In genomic region chr14:121166038-121166436, GRCm38 (mm10) we compare ENCODE assay signal across 23 mouse cellular contexts.
A peak's percentile ranks its signal among the peaks of the same experiment; 100 is the strongest.
DNase-seq lines count a peak whose midpoint lies in the region; ATAC-seq and TF ChIP-seq lines count a peak whose summit lies in the region.
"Had no signal": no experiment of that assay in that cellular context is flagged by ENCODE, and none has a peak within 500 bp of the region (broad histone marks: within the 10 kb centered on the region; RNA-seq: fewer than 3 reads in every experiment).

No protein-coding gene starts in this region.

- H3K9ac ChIP-seq in heart, embryonic 13.5 days = no peak overlapping the region
- H3K9ac ChIP-seq in hindbrain, embryonic 13.5 days = no peak overlapping the region
- no peak overlapping the region for H3K9ac ChIP-seq in lung, postnatal 0 days (replicated peaks; ENCODE audit: low read depth)
- H3K9ac ChIP-seq: embryonic facial prominence, embryonic 13.5 days; forebrain, postnatal 0 days; liver, embryonic 12.5 days; liver, postnatal 0 days; midbrain, embryonic 13.5 days; neural tube, embryonic 13.5 days had no signal

- H3K27me3 ChIP-seq in heart, embryonic 13.5 days (replicated peaks) = no peaks in the 10 kb centered on the region
- H3K27me3 ChIP-seq in hindbrain, embryonic 13.5 days = no peaks in the 10 kb centered on the region
- H3K27me3 ChIP-seq in hindbrain, embryonic 10.5 days (ENCODE audit: insufficient read depth, poor library complexity, severe bottlenecking) = no peaks in the 10 kb centered on the region
- no peaks in the 10 kb centered on the region for H3K27me3 ChIP-seq in lung, postnatal 0 days (replicated peaks; ENCODE audit: insufficient read depth, low read length)
- H3K27me3 ChIP-seq: embryonic facial prominence, embryonic 13.5 days; liver, embryonic 12.5 days; midbrain, embryonic 13.5 days; neural tube, embryonic 13.5 days had no signal

- intact Hi-C loops in heart, postnatal 25 days (cut with DNase I) = no loop called here

- no peak overlapping the region for H3K4me3 ChIP-seq in heart, embryonic 13.5 days
- H3K4me3 ChIP-seq in hindbrain, embryonic 13.5 days = no peak overlapping the region
- no peak overlapping the region for H3K4me3 ChIP-seq in hindbrain, embryonic 10.5 days
- H3K4me3 ChIP-seq in lung, postnatal 0 days (ENCODE audit: low read depth, low read length) = no peak overlapping the region
- no peak overlapping the region for H3K4me3 ChIP-seq in lung, adult 2 months (replicated peaks; ENCODE audit: extremely low read depth, low read depth, low read length)
- H3K4me3 ChIP-seq: embryonic facial prominence, embryonic 13.5 days; forebrain, embryonic 10.5 days; liver, embryonic 12.5 days; midbrain, embryonic 13.5 days; neural tube, embryonic 13.5 days had no signal

- TF ChIP-seq CTCF in lung, postnatal 0 days (IDR thresholded peaks at IDR 0.05) = no peak
- TF ChIP-seq CTCF in lung, adult 2 months (IDR thresholded peaks at IDR 0.05; ENCODE audit: insufficient read depth, low read length) = no peak

- no peak for TF ChIP-seq EP300 in lung, postnatal 0 days (IDR thresholded peaks at IDR 0.05)

- no peak overlapping the region for H3K4me2 ChIP-seq in heart, embryonic 13.5 days
- H3K4me2 ChIP-seq in hindbrain, embryonic 13.5 days = no peak overlapping the region
- H3K4me2 ChIP-seq in lung, postnatal 0 days (replicated peaks; ENCODE audit: low read depth, low read length) = no peak overlapping the region
- H3K4me2 ChIP-seq: embryonic facial prominence, embryonic 13.5 days; liver, embryonic 12.5 days; midbrain, embryonic 13.5 days; neural tube, embryonic 13.5 days had no signal

- TF ChIP-seq POLR2A in lung, adult 2 months (IDR thresholded peaks at IDR 0.05; ENCODE audit: borderline replicate concordance, extremely low read depth, low read depth, low read length) = no peak

- peaks cover 57% of the 10 kb centered on the region for H3K4me1 ChIP-seq in heart, embryonic 13.5 days
- H3K4me1 ChIP-seq in hindbrain, embryonic 13.5 days (replicated peaks) = peaks cover 13% of the 10 kb centered on the region
- no peaks in the 10 kb centered on the region for H3K4me1 ChIP-seq in hindbrain, embryonic 10.5 days (replicated peaks)
- no peaks in the 10 kb centered on the region for H3K4me1 ChIP-seq in lung, postnatal 0 days (ENCODE audit: insufficient read depth, low read depth, low read length)
- 0 out of 2 replicates have a peak, but pooled peaks cover 5% of the 10 kb centered on the region for H3K4me1 ChIP-seq in lung, adult 2 months (ENCODE audit: control insufficient read depth, insufficient read depth, low read length)
- H3K4me1 ChIP-seq: liver, embryonic 12.5 days had no signal

- H3K36me3 ChIP-seq in heart, embryonic 13.5 days = no peaks in the 10 kb centered on the region
- H3K36me3 ChIP-seq in hindbrain, embryonic 13.5 days = no peaks in the 10 kb centered on the region
- no peaks in the 10 kb centered on the region for H3K36me3 ChIP-seq in hindbrain, embryonic 10.5 days
- no peaks in the 10 kb centered on the region for H3K36me3 ChIP-seq in lung, postnatal 0 days (ENCODE audit: insufficient read depth, low read length)
- H3K36me3 ChIP-seq: embryonic facial prominence, embryonic 13.5 days; liver, embryonic 12.5 days; midbrain, embryonic 13.5 days; neural tube, embryonic 13.5 days had no signal

- no peak for DNase-seq in heart, postnatal 25 days (ENCODE audit: low spot score)
- DNase-seq in hindbrain, embryonic 10.5 days (ENCODE audit: low spot score) = no peak
- DNase-seq in lung, postnatal 0 days (ENCODE audit: low spot score) = no peak
- no peak for DNase-seq in lung, adult 2 months
- DNase-seq: adrenal gland, postnatal 25 days; B cell, adult 2 months; forebrain, postnatal 0 days; kidney, adult 11 months; kidney, postnatal 14 days; left cerebral cortex, postnatal 4 days; liver, postnatal 0 days; lung, postnatal 10 days; thymus, adult 2 months; thymus, postnatal 36 days had no signal

- ATAC-seq in heart, embryonic 13.5 days (ENCODE audit: extremely low read depth, insufficient number of reproducible peaks, low FRiP score, low TSS enrichment) = no peak
- no peak for ATAC-seq in hindbrain, embryonic 13.5 days (ENCODE audit: low FRiP score)
- no peak for ATAC-seq in lung, postnatal 0 days
- ATAC-seq: inflammation-experienced regulatory T-cells, adult 6 months; liver, embryonic 12.5 days; liver, postnatal 0 days; midbrain, embryonic 13.5 days had no signal

- H3K9me3 ChIP-seq in heart, embryonic 13.5 days = no peaks in the 10 kb centered on the region
- H3K9me3 ChIP-seq in hindbrain, embryonic 13.5 days = no peaks in the 10 kb centered on the region
- H3K9me3 ChIP-seq in hindbrain, embryonic 10.5 days = no peaks in the 10 kb centered on the region
- H3K9me3 ChIP-seq in lung, postnatal 0 days (ENCODE audit: low read length) = no peaks in the 10 kb centered on the region
- H3K9me3 ChIP-seq: embryonic facial prominence, embryonic 13.5 days; forebrain, embryonic 10.5 days; liver, embryonic 12.5 days; midbrain, embryonic 13.5 days; neural tube, embryonic 13.5 days had no signal

- 61% methylated on average over 7 of the region's 7 CpGs for WGBS in heart, embryonic 13.5 days
- WGBS in hindbrain, embryonic 13.5 days = 89% methylated on average over 7 of the region's 7 CpGs
- WGBS in hindbrain, embryonic 10.5 days = 94% methylated on average over 7 of the region's 7 CpGs
- 66% methylated on average over 6 of the region's 7 CpGs for WGBS in lung, postnatal 0 days
- 82% methylated on average over 7 of the region's 7 CpGs for WGBS in lung, adult 2 months

- H3K27ac ChIP-seq in heart, embryonic 13.5 days (replicated peaks) = peak overlapping the region; percentile 50
- peak overlapping the region; percentile 1; the same call in 1 of the 2 replicates for H3K27ac ChIP-seq in hindbrain, embryonic 13.5 days
- no peak overlapping the region for H3K27ac ChIP-seq in hindbrain, embryonic 10.5 days
- H3K27ac ChIP-seq in lung, postnatal 0 days (ENCODE audit: low read length) = 0 out of 2 replicates have a peak overlapping the region, but pooled peaks have one; percentile 14
- H3K27ac ChIP-seq: forebrain, embryonic 10.5 days; liver, embryonic 12.5 days; macrophage; midbrain, embryonic 13.5 days; neural tube, embryonic 13.5 days had no signal
